In genomic region chr8:105207675-105208273, GRCm38 (mm10) we compare ENCODE assay signal across 21 mouse cellular contexts. TPM values are rescaled to one million over a fixed set of nuclear protein-coding genes. Genes with fewer than 3 reads are reported as not detected.
DNase-seq lines count a peak whose midpoint lies in the region; ATAC-seq and TF ChIP-seq lines count a peak whose summit lies in the region.
"Had no signal": no experiment of that assay in that cellular context is flagged by ENCODE, and none has a peak within 500 bp of the region (broad histone marks: within the 10 kb centered on the region; RNA-seq: fewer than 3 reads in every experiment).

No protein-coding gene starts in this region.

- H3K4me2 ChIP-seq in midbrain, embryonic 11.5 days = no peak overlapping the region
- H3K4me2 ChIP-seq in midbrain, embryonic 14.5 days (ENCODE audit: low read length) = no peak overlapping the region
- H3K4me2 ChIP-seq: embryonic facial prominence, embryonic 12.5 days; forebrain, embryonic 13.5 days; forebrain, embryonic 15.5 days had no signal

- H3K4me3 ChIP-seq in midbrain, embryonic 11.5 days (ENCODE audit: low read depth, low read length) = no peak overlapping the region
- H3K4me3 ChIP-seq in midbrain, embryonic 14.5 days (replicated peaks; ENCODE audit: low read depth, low read length) = no peak overlapping the region
- H3K4me3 ChIP-seq in ES-E14 (ENCODE audit: insufficient read depth in 1 of 2, low read depth in 1 of 2, low read length in 2 of 2, poor library complexity in 1 of 2, severe bottlenecking in 1 of 2) = no peak overlapping the region
- H3K4me3 ChIP-seq: embryonic facial prominence, embryonic 10.5 days; embryonic facial prominence, embryonic 12.5 days; forebrain, embryonic 13.5 days; forebrain, embryonic 15.5 days had no signal

- no peaks in the 10 kb centered on the region for H3K27me3 ChIP-seq in midbrain, embryonic 11.5 days (ENCODE audit: control insufficient read depth, insufficient read depth, low read length)
- H3K27me3 ChIP-seq in midbrain, embryonic 14.5 days (ENCODE audit: control insufficient read depth, insufficient read depth, low read length) = no peaks in the 10 kb centered on the region
- H3K27me3 ChIP-seq: embryonic facial prominence, embryonic 12.5 days; forebrain, embryonic 13.5 days; forebrain, embryonic 15.5 days; Patski had no signal

- peak; percentile 85 for DNase-seq in midbrain, embryonic 11.5 days (ENCODE audit: low spot score, missing footprints)
- no peak for DNase-seq in midbrain, embryonic 14.5 days
- no peak for DNase-seq in ES-E14 (ENCODE audit: low read depth, low spot score)
- DNase-seq in liver = no peak
- DNase-seq: adrenal gland, adult 8-10 months; adrenal gland, postnatal 25 days; cerebellum, adult 11 months; cerebellum, adult 18-20 months; cerebellum, adult 8-10 months; cerebellum, adult 9-11 months; cerebellum, postnatal 14 days; cerebellum, postnatal 36 days; forebrain, postnatal 0 days had no signal

- no peak overlapping the region for H3K27ac ChIP-seq in midbrain, embryonic 11.5 days (ENCODE audit: low read depth, low read length)
- no peak overlapping the region for H3K27ac ChIP-seq in midbrain, embryonic 14.5 days (replicated peaks; ENCODE audit: low read depth, low read length)
- H3K27ac ChIP-seq in ES-E14 (ENCODE audit: insufficient read depth, low read depth, low read length, poor library complexity, severe bottlenecking) = no peak overlapping the region
- H3K27ac ChIP-seq: embryonic facial prominence, embryonic 10.5 days; embryonic facial prominence, embryonic 12.5 days; forebrain, embryonic 13.5 days; forebrain, embryonic 15.5 days had no signal

- 92% methylated on average over 2 of the region's 2 CpGs for WGBS in midbrain, embryonic 11.5 days
- WGBS in midbrain, embryonic 14.5 days = 94% methylated on average over 2 of the region's 2 CpGs

- no peak for ATAC-seq in midbrain, embryonic 11.5 days (ENCODE audit: low FRiP score)
- no peak for ATAC-seq in midbrain, embryonic 14.5 days (ENCODE audit: low FRiP score, low TSS enrichment)
- ATAC-seq in megakaryocyte progenitor cell, adult 5-6 weeks (replicated peaks; ENCODE audit: poor library complexity) = 0 out of 2 replicates have a peak, but pooled peaks have one; percentile 20
- ATAC-seq in megakaryocyte-erythroid progenitor cell, adult 5-6 weeks (replicated peaks; ENCODE audit: low FRiP score, low TSS enrichment, poor library complexity, severe bottlenecking) = no peak
- ATAC-seq: activated CD4-positive, CD25-positive, alpha-beta regulatory T cell, adult 4 months; forebrain, embryonic 13.5 days; forebrain, embryonic 15.5 days; forebrain, postnatal 0 days; Patski had no signal

- no peaks in the 10 kb centered on the region for H3K4me1 ChIP-seq in midbrain, embryonic 11.5 days (ENCODE audit: control insufficient read depth, insufficient read depth, low read length)
- H3K4me1 ChIP-seq in midbrain, embryonic 14.5 days (ENCODE audit: control insufficient read depth, insufficient read depth, low read length) = no peaks in the 10 kb centered on the region
- no peaks in the 10 kb centered on the region for H3K4me1 ChIP-seq in ES-E14 (ENCODE audit: control insufficient read depth in 2 of 2, insufficient read depth in 2 of 2, low read length in 2 of 2, poor library complexity in 1 of 2)
- H3K4me1 ChIP-seq: embryonic facial prominence, embryonic 10.5 days; embryonic facial prominence, embryonic 12.5 days; forebrain, embryonic 13.5 days; forebrain, embryonic 15.5 days had no signal

- no peaks in the 10 kb centered on the region for H3K9me3 ChIP-seq in midbrain, embryonic 11.5 days (ENCODE audit: control insufficient read depth, low read length)
- H3K9me3 ChIP-seq in midbrain, embryonic 14.5 days (ENCODE audit: control insufficient read depth, low read length) = no peaks in the 10 kb centered on the region
- no peaks in the 10 kb centered on the region for H3K9me3 ChIP-seq in ES-E14 (ENCODE audit: control insufficient read depth, insufficient read depth, low read depth, low read length)
- H3K9me3 ChIP-seq: embryonic facial prominence, embryonic 10.5 days; embryonic facial prominence, embryonic 12.5 days; forebrain, embryonic 13.5 days; forebrain, embryonic 15.5 days had no signal

- in situ Hi-C loops in ES-E14 (cut with MboI; ENCODE audit: low sequenced_read_pairs in 2 of 2, unreplicated experiment in 2 of 2) = no loop called here

- 0 out of 2 replicates have a peak, but pooled peaks cover 8% of the 10 kb centered on the region for H3K36me3 ChIP-seq in midbrain, embryonic 11.5 days (ENCODE audit: control insufficient read depth, insufficient read depth, low read length)
- peaks cover 7% of the 10 kb centered on the region; the same call in 1 of the 2 replicates for H3K36me3 ChIP-seq in midbrain, embryonic 14.5 days (ENCODE audit: control insufficient read depth, insufficient read depth, low read length)
- H3K36me3 ChIP-seq in ES-E14 (ENCODE audit: control insufficient read depth, insufficient read depth, low read length, poor library complexity, severe bottlenecking) = no peaks in the 10 kb centered on the region
- H3K36me3 ChIP-seq: forebrain, embryonic 15.5 days had no signal

- H3K9ac ChIP-seq in midbrain, embryonic 11.5 days (ENCODE audit: low read length) = no peak overlapping the region
- no peak overlapping the region for H3K9ac ChIP-seq in midbrain, embryonic 14.5 days (replicated peaks; ENCODE audit: low read length)
- H3K9ac ChIP-seq in ES-E14 (ENCODE audit: insufficient read depth, low read depth, low read length, poor library complexity, severe bottlenecking) = no peak overlapping the region
- H3K9ac ChIP-seq: embryonic facial prominence, embryonic 12.5 days; forebrain, embryonic 13.5 days; forebrain, embryonic 15.5 days; forebrain, postnatal 0 days had no signal

TF ChIP-seq in ES-E14, 5 proteins besides CTCF, POLR2A, EP300 and RAD21:
- no peak for TF ChIP-seq CHD2 (IDR thresholded peaks at IDR 0.05; ENCODE audit: low read depth, low read length)
- TF ChIP-seq MAFK (IDR thresholded peaks at IDR 0.05; ENCODE audit: insufficient read depth, low read depth, low read length) = peak; percentile 92
TF ChIP-seq in ES-E14: peak in this region for 1.

RNA-seq across cellular contexts. Expression of gene D230025D16Rik, which starts 17.2 kb away (rescaled TPM):
- polyA plus RNA-seq in midbrain, embryonic 11.5 days (2014; fragmentation: Nextera tagmentation; extraction: Ambion mirVana) = 32.3 and 32.9 TPM in 2 replicates
- 38.7 and 39.9 TPM in 2 replicates for polyA plus RNA-seq in midbrain, embryonic 14.5 days (2014; fragmentation: Nextera tagmentation; extraction: Ambion mirVana)
- total RNA-seq in ES-E14 (2012; rRNA removed) = 41.7 and 42.6 TPM in 2 replicates
- total RNA-seq in megakaryocyte progenitor cell, adult 5-6 weeks (2015) = 20.8 and 31.3 TPM in 2 replicates
- 21.2 and 23.9 TPM in 2 replicates for total RNA-seq in megakaryocyte progenitor cell, adult 5-6 weeks (2017)
- 22.9 and 24.2 TPM in 2 replicates for total RNA-seq in megakaryocyte-erythroid progenitor cell, adult 5-6 weeks (2014; fragmentation: Nextera tagmentation)
- 11.3 and 15.1 TPM in 2 replicates for total RNA-seq in megakaryocyte-erythroid progenitor cell, adult 5-6 weeks (2017)

RNA-seq across cellular contexts. Expression of gene Cbfb, which starts 37.3 kb away (rescaled TPM):
- 49.8 and 60.2 TPM in 2 replicates for polyA plus RNA-seq in midbrain, embryonic 11.5 days (2014; fragmentation: Nextera tagmentation; extraction: Ambion mirVana)
- polyA plus RNA-seq in midbrain, embryonic 14.5 days (2014; fragmentation: Nextera tagmentation; extraction: Ambion mirVana) = 25.7 and 34.7 TPM in 2 replicates
- 36.2 and 47.0 TPM in 2 replicates for total RNA-seq in ES-E14 (2012; rRNA removed)
- total RNA-seq in megakaryocyte progenitor cell, adult 5-6 weeks (2015) = 146 and 152 TPM in 2 replicates
- total RNA-seq in megakaryocyte progenitor cell, adult 5-6 weeks (2017) = 157 and 178 TPM in 2 replicates
- total RNA-seq in megakaryocyte-erythroid progenitor cell, adult 5-6 weeks (2014; fragmentation: Nextera tagmentation) = 29.5 and 34.0 TPM in 2 replicates
- total RNA-seq in megakaryocyte-erythroid progenitor cell, adult 5-6 weeks (2017) = 48.2 and 98.0 TPM in 2 replicates

RNA-seq across cellular contexts. Expression of gene B3gnt9, which starts 47.2 kb away (rescaled TPM):
- polyA plus RNA-seq in midbrain, embryonic 11.5 days (2014; fragmentation: Nextera tagmentation; extraction: Ambion mirVana) = 5.6 and 6.1 TPM in 2 replicates
- 3.2 and 5.6 TPM in 2 replicates for polyA plus RNA-seq in midbrain, embryonic 14.5 days (2014; fragmentation: Nextera tagmentation; extraction: Ambion mirVana)
- 2.5 and 2.8 TPM in 2 replicates for total RNA-seq in ES-E14 (2012; rRNA removed)
- 0.22 and 0.27 TPM in 2 replicates for total RNA-seq in megakaryocyte progenitor cell, adult 5-6 weeks (2015)
- total RNA-seq in megakaryocyte progenitor cell, adult 5-6 weeks (2017) = 0.17 and 0.37 TPM in 2 replicates
- 1.4 and 2.6 TPM in 2 replicates for total RNA-seq in megakaryocyte-erythroid progenitor cell, adult 5-6 weeks (2014; fragmentation: Nextera tagmentation)
- 0.23 TPM in 1 of 2 replicates, not detected in the other for total RNA-seq in megakaryocyte-erythroid progenitor cell, adult 5-6 weeks (2017)

RNA-seq across cellular contexts. Expression of gene Tradd, which starts 56.6 kb away (rescaled TPM):
- polyA plus RNA-seq in midbrain, embryonic 11.5 days (2014; fragmentation: Nextera tagmentation; extraction: Ambion mirVana) = 11.3 and 15.0 TPM in 2 replicates
- 13.5 and 15.0 TPM in 2 replicates for polyA plus RNA-seq in midbrain, embryonic 14.5 days (2014; fragmentation: Nextera tagmentation; extraction: Ambion mirVana)
- 6.2 and 7.6 TPM in 2 replicates for total RNA-seq in ES-E14 (2012; rRNA removed)
- 7.0 and 8.7 TPM in 2 replicates for total RNA-seq in megakaryocyte progenitor cell, adult 5-6 weeks (2015)
- total RNA-seq in megakaryocyte progenitor cell, adult 5-6 weeks (2017) = 14.2 and 15.4 TPM in 2 replicates
- 10.1 and 18.1 TPM in 2 replicates for total RNA-seq in megakaryocyte-erythroid progenitor cell, adult 5-6 weeks (2014; fragmentation: Nextera tagmentation)
- 14.0 and 15.0 TPM in 2 replicates for total RNA-seq in megakaryocyte-erythroid progenitor cell, adult 5-6 weeks (2017)

RNA-seq across cellular contexts. Expression of gene Fbxl8, which starts 56.7 kb away (rescaled TPM):
- polyA plus RNA-seq in midbrain, embryonic 11.5 days (2014; fragmentation: Nextera tagmentation; extraction: Ambion mirVana) = 0.84 and 1.5 TPM in 2 replicates
- polyA plus RNA-seq in midbrain, embryonic 14.5 days (2014; fragmentation: Nextera tagmentation; extraction: Ambion mirVana) = 0.72 and 0.96 TPM in 2 replicates
- total RNA-seq in ES-E14 (2012; rRNA removed) = 1.2 and 2.3 TPM in 2 replicates
- total RNA-seq in megakaryocyte progenitor cell, adult 5-6 weeks (2015) = 2.3 and 3.2 TPM in 2 replicates
- total RNA-seq in megakaryocyte progenitor cell, adult 5-6 weeks (2017) = 1.2 and 2.3 TPM in 2 replicates
- 2.4 and 2.7 TPM in 2 replicates for total RNA-seq in megakaryocyte-erythroid progenitor cell, adult 5-6 weeks (2014; fragmentation: Nextera tagmentation)
- 1.7 and 1.9 TPM in 2 replicates for total RNA-seq in megakaryocyte-erythroid progenitor cell, adult 5-6 weeks (2017)
